Mouse (Mus musculus) lung, embryonic 16.5 days (tissue): ENCODE results near the gene Mrps24. TPM values are rescaled to one million over a fixed set of nuclear protein-coding genes. Genes with fewer than 3 reads are reported as not detected.

Experiments used
- ATAC-seq: fragments of 200-750 bp; cut with Nextera tagmentation; 2 replicates; pipeline ENCODE4 v1.8.0; 2017; ENCODE audit warnings: low read depth, mild to moderate bottlenecking, moderate library complexity
- H3K27ac ChIP-seq: fragments of 300-500 bp; sonication (generic); 2 replicates; pipeline ENCODE4 v1.5.1; 2014; ENCODE audit warnings: mild to moderate bottlenecking, control low read depth, low read length
- H3K27me3 ChIP-seq: fragments of 300-500 bp; sonication (generic); 2 replicates; pipeline ENCODE4 v1.6.1; 2014; ENCODE audit warnings: low read depth, low read length, mixed read lengths; ENCODE audit not compliant: control insufficient read depth, insufficient read depth
- H3K36me3 ChIP-seq: fragments of 300-500 bp; sonication (generic); 2 replicates; pipeline ENCODE4 v1.6.1; 2014; ENCODE audit warnings: low read length; ENCODE audit not compliant: control insufficient read depth, insufficient read depth
- H3K4me1 ChIP-seq: fragments of 300-500 bp; sonication (generic); replicated peaks from 2 replicates; pipeline ENCODE4 v1.6.1; 2014; ENCODE audit warnings: low read length, mixed read lengths; ENCODE audit not compliant: control insufficient read depth, insufficient read depth
- H3K4me2 ChIP-seq: fragments of 300-500 bp; sonication (generic); 2 replicates; pipeline ENCODE4 v1.6.1; 2014; ENCODE audit warnings: low read depth, low read length, control low read depth
- H3K4me3 ChIP-seq: fragments of 300-500 bp; sonication (generic); 2 replicates; pipeline ENCODE4 v1.5.1; 2014; ENCODE audit warnings: mild to moderate bottlenecking, low read length, control low read depth
- H3K9ac ChIP-seq: fragments of 300-500 bp; sonication (generic); 2 replicates; pipeline ENCODE4 v1.6.1; 2014; ENCODE audit warnings: low read length, control low read depth
- H3K9me3 ChIP-seq: fragments of 300-500 bp; sonication (generic); 2 replicates; pipeline ENCODE4 v1.6.1; 2016; ENCODE audit warnings: low read length; ENCODE audit not compliant: control insufficient read depth
- WGBS: fragments of 180-500 bp; shearing (Covaris S2); extraction: QIAGEN DNeasy Blood & Tissue Kit; methylation state at CpG from one replicate; pipeline ENCODE4 v1.1.7; 2014; 5-methylcytosine and 5-hydroxymethylcytosine counted together
- polyA plus RNA-seq: library from polyadenylated mRNA; unstranded; fragments of >200 nt; fragmentation: Nextera tagmentation; extraction: Ambion mirVana; gene quantifications from 2 replicates; pipeline ENCODE4 v1.2.1, GENCODE M21; 2015

Gene Mrps24
- polyA plus RNA-seq, 1 experiment from 2014 or later = 180 TPM

- ATAC-seq = no peak
- Histone ChIP-seq H3K4me1 (peaks cover 2% of the 10 kb centered on the region; the same call in 1 of the 2 replicates), H3K9ac (no peak overlapping the region), H3K36me3 (no peaks in the 10 kb centered on the region), H3K9me3 (no peaks in the 10 kb centered on the region), H3K27me3 (no peaks in the 10 kb centered on the region), H3K27ac (no peak overlapping the region), H3K4me2 (no peak overlapping the region), H3K4me3 (no peak overlapping the region)
- 70% methylated on average over 5 of the region's 5 CpGs for WGBS
These were observed 23.6 kb upstream of the Mrps24 start for GRCm38 (mm10) chr11:5738888-5739632.

- 79% methylated on average over 5 of the region's 5 CpGs for WGBS
- Histone ChIP-seq H3K4me1 (peaks cover 2% of the 10 kb centered on the region; the same call in 1 of the 2 replicates), H3K27ac (no peak overlapping the region), H3K9me3 (no peaks in the 10 kb centered on the region), H3K36me3 (no peaks in the 10 kb centered on the region), H3K4me2 (no peak overlapping the region), H3K27me3 (no peaks in the 10 kb centered on the region), H3K4me3 (no peak overlapping the region), H3K9ac (no peak overlapping the region)
- ATAC-seq = no peak
These were observed 21.7 kb upstream of the Mrps24 start for GRCm38 (mm10) chr11:5737137-5737536.

GRCm38 (mm10) chr11:5734323-5734722 lies 18.8 kb upstream of the Mrps24 start:
- H3K27ac ChIP-seq = no peak overlapping the region

GRCm38 (mm10) chr11:5732401-5732800 lies 16.9 kb upstream of the Mrps24 start:
- no peak overlapping the region for H3K27ac ChIP-seq
- no peak overlapping the region for H3K4me2 ChIP-seq
- no peaks in the 10 kb centered on the region for H3K9me3 ChIP-seq
- ATAC-seq = no peak
- no peak overlapping the region for H3K4me3 ChIP-seq
- 60% methylated on average over 5 of the region's 5 CpGs for WGBS
- no peak overlapping the region for H3K9ac ChIP-seq
- H3K4me1 ChIP-seq = no peaks in the 10 kb centered on the region
- no peaks in the 10 kb centered on the region for H3K27me3 ChIP-seq
- H3K36me3 ChIP-seq = no peaks in the 10 kb centered on the region

More at GRCm38 (mm10) chr11:5734323-5734722, 18.8 kb upstream of the Mrps24 start:
- H3K9ac ChIP-seq = no peak overlapping the region
- no peak overlapping the region for H3K4me2 ChIP-seq
- WGBS = 90% methylated on average over 4 of the region's 4 CpGs
- no peaks in the 10 kb centered on the region for H3K9me3 ChIP-seq
- no peaks in the 10 kb centered on the region for H3K27me3 ChIP-seq
- H3K36me3 ChIP-seq = no peaks in the 10 kb centered on the region
- H3K4me3 ChIP-seq = no peak overlapping the region
- ATAC-seq = no peak
- no peaks in the 10 kb centered on the region for H3K4me1 ChIP-seq

GRCm38 (mm10) chr11:5729582-5729981 lies 14.1 kb upstream of the Mrps24 start:
- Histone ChIP-seq H3K4me1 (no peaks in the 10 kb centered on the region), H3K4me2 (no peak overlapping the region), H3K27ac (no peak overlapping the region), H3K9ac (no peak overlapping the region), H3K4me3 (no peak overlapping the region), H3K27me3 (no peaks in the 10 kb centered on the region), H3K36me3 (no peaks in the 10 kb centered on the region; the same call in 1 of the 2 replicates), H3K9me3 (no peaks in the 10 kb centered on the region)
- no peak for ATAC-seq
- 86% methylated on average over 9 of the region's 9 CpGs for WGBS

- peaks cover 39% of the 10 kb centered on the region for H3K36me3 ChIP-seq
- no peaks in the 10 kb centered on the region for H3K9me3 ChIP-seq
- H3K27me3 ChIP-seq = no peaks in the 10 kb centered on the region
- H3K27ac ChIP-seq = no peak overlapping the region
- H3K4me1 ChIP-seq = no peaks in the 10 kb centered on the region
- H3K4me3 ChIP-seq = no peak overlapping the region
- no peak overlapping the region for H3K9ac ChIP-seq
- 83% methylated on average over 12 of the region's 12 CpGs for WGBS
- H3K4me2 ChIP-seq = no peak overlapping the region
- no peak for ATAC-seq
These were observed 3.3 kb upstream of the Mrps24 start for GRCm38 (mm10) chr11:5718611-5719354.

- ATAC-seq = peak; percentile 41
- WGBS = 84% methylated on average over 34 of the region's 34 CpGs
- Histone ChIP-seq H3K4me2 (no peak overlapping the region), H3K36me3 (peaks cover 35% of the 10 kb centered on the region), H3K4me1 (no peaks in the 10 kb centered on the region), H3K9me3 (no peaks in the 10 kb centered on the region), H3K9ac (no peak overlapping the region), H3K27me3 (no peaks in the 10 kb centered on the region), H3K27ac (no peak overlapping the region), H3K4me3 (no peak overlapping the region)
These were observed 1.6 kb upstream of the Mrps24 start for GRCm38 (mm10) chr11:5716938-5717705.

- 85% methylated on average over 11 of the region's 11 CpGs for WGBS
- no peak overlapping the region for H3K9ac ChIP-seq
- H3K27ac ChIP-seq = no peak overlapping the region
- no peak for ATAC-seq
- H3K36me3 ChIP-seq = peaks cover 33% of the 10 kb centered on the region
- no peaks in the 10 kb centered on the region for H3K27me3 ChIP-seq
- no peaks in the 10 kb centered on the region for H3K4me1 ChIP-seq
- H3K4me3 ChIP-seq = no peak overlapping the region
- H3K9me3 ChIP-seq = no peaks in the 10 kb centered on the region
- no peak overlapping the region for H3K4me2 ChIP-seq
These were observed 766 bp upstream of the Mrps24 start for GRCm38 (mm10) chr11:5716246-5716645.

- Histone ChIP-seq H3K4me3 (no peak overlapping the region), H3K9me3 (no peaks in the 10 kb centered on the region), H3K4me1 (no peaks in the 10 kb centered on the region), H3K36me3 (peaks cover 33% of the 10 kb centered on the region), H3K4me2 (no peak overlapping the region), H3K9ac (no peak overlapping the region), H3K27me3 (no peaks in the 10 kb centered on the region), H3K27ac (no peak overlapping the region)
- 83% methylated on average over 9 of the region's 9 CpGs for WGBS
- no peak for ATAC-seq
These were observed 301 bp downstream of the Mrps24 start for GRCm38 (mm10) chr11:5715179-5715578.
